Mouse (Mus musculus) embryonic facial prominence, embryonic 13.5 days (tissue): ENCODE data around the gene Timm8a2. TPM values are rescaled to one million over a fixed set of nuclear protein-coding genes. Genes with fewer than 3 reads are reported as not detected.
"Not testable (repeated sequence)": the region's sequence is repeated elsewhere in the genome, so short reads cannot be mapped to it uniquely, and the experiment has no call there.

Experiments
- ATAC-seq: fragments of 200-750 bp; cut with Nextera tagmentation; 2 replicates; pipeline ENCODE4 v1.8.0; 2017; ENCODE audit warnings: low read depth; ENCODE audit not compliant: insufficient number of reproducible peaks, insufficient read depth, low FRiP score, low TSS enrichment
- H3K27ac ChIP-seq: fragments of 300-500 bp; sonication (generic); 2 replicates; pipeline ENCODE4 v1.5.1; 2015; ENCODE audit warnings: moderate library complexity, mild to moderate bottlenecking, inconsistent platforms
- H3K27me3 ChIP-seq: fragments of 300-500 bp; sonication (generic); 2 replicates; pipeline ENCODE4 v1.6.1; 2015; ENCODE audit warnings: mild to moderate bottlenecking, inconsistent platforms
- H3K36me3 ChIP-seq: fragments of 300-500 bp; sonication (generic); 2 replicates; pipeline ENCODE4 v1.6.1; 2015; ENCODE audit warnings: mild to moderate bottlenecking, inconsistent platforms
- H3K4me1 ChIP-seq: fragments of 300-500 bp; sonication (generic); 2 replicates; pipeline ENCODE4 v1.6.1; 2015; ENCODE audit warnings: inconsistent platforms
- H3K4me2 ChIP-seq: fragments of 300-500 bp; sonication (generic); 2 replicates; pipeline ENCODE4 v1.6.1; 2015; ENCODE audit warnings: moderate library complexity, mild to moderate bottlenecking, inconsistent platforms
- H3K4me3 ChIP-seq: fragments of 300-500 bp; sonication (generic); 2 replicates; pipeline ENCODE4 v1.5.1; 2015; ENCODE audit warnings: mild to moderate bottlenecking, inconsistent platforms
- H3K9ac ChIP-seq: fragments of 300-500 bp; sonication (generic); 2 replicates; pipeline ENCODE4 v1.6.1; 2015; ENCODE audit warnings: mild to moderate bottlenecking, inconsistent platforms
- H3K9me3 ChIP-seq: fragments of 300-500 bp; sonication (generic); 2 replicates; pipeline ENCODE4 v1.6.1; 2016; ENCODE audit warnings: inconsistent platforms
- WGBS: fragments of 180-500 bp; shearing (Covaris S2); methylation state at CpG from one replicate; pipeline ENCODE4 v1.1.7; 2015; ENCODE audit warnings: mixed read lengths; 5-methylcytosine and 5-hydroxymethylcytosine counted together
- polyA plus RNA-seq: library from polyadenylated mRNA; unstranded; fragments of >200 nt; fragmentation: Nextera tagmentation; extraction: Ambion mirVana; gene quantifications from 2 replicates; pipeline ENCODE4 v1.2.1, GENCODE M21; 2015

Gene Timm8a2
- polyA plus RNA-seq, 1 experiment from 2014 or later, result not detected

DNA sequence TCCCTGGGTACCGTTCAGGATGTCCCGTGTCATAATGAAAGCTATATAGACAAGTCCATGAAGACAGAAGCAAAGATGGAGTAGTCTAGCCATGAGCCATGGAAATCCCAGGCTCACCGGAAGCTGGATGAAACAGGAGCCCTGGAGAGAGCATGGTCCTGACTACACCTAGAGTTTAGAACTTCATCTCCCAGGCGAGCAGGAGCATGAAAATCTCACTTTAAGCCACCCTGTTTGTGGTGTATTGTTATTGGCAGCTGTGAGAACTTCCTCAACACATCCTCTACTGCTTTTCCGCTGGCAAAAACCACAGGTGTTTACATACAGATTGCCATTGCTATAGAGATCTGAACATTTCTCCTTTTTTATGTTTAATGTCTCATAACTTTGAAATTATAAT, 29.1 kb downstream of the Timm8a2 start:
- H3K27me3 ChIP-seq, result no peaks in the 10 kb centered on the region
- no peaks in the 10 kb centered on the region for H3K36me3 ChIP-seq
- H3K4me2 ChIP-seq, result no peak overlapping the region
- no peaks in the 10 kb centered on the region for H3K9me3 ChIP-seq
- WGBS, result 81% methylated on average over 5 of the region's 5 CpGs
- no peaks in the 10 kb centered on the region for H3K4me1 ChIP-seq
- H3K4me3 ChIP-seq, result no peak overlapping the region
- no peak overlapping the region for H3K27ac ChIP-seq
- no peak for ATAC-seq
- H3K9ac ChIP-seq, result no peak overlapping the region

DNA sequence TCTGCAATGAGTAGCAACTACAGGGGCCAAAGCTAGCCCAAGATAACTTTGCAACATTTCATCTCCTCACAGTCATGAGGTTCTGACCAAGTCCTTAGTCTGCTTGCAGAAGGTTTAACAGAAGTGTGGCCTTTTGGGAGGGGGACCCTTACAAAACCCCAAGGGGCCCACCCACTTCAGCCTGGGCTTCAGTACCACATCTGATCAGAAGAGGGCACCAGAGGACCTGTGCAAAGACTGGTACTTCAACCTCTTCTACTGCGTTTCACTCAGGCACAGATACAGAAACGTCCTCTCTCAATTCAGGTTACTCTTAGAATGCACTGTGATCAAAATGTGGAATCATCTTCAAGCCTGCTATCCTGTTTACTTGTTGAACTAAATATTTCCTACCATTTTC, 30.0 kb downstream of the Timm8a2 start:
- Histone ChIP-seq H3K27me3 (no peaks in the 10 kb centered on the region), H3K4me1 (no peaks in the 10 kb centered on the region), H3K4me3 (no peak overlapping the region), H3K4me2 (no peak overlapping the region), H3K27ac (no peak overlapping the region), H3K36me3 (no peaks in the 10 kb centered on the region), H3K9me3 (no peaks in the 10 kb centered on the region), H3K9ac (no peak overlapping the region)
- 3% methylated on average over 2 of the region's 2 CpGs for WGBS
- ATAC-seq, result no peak

DNA sequence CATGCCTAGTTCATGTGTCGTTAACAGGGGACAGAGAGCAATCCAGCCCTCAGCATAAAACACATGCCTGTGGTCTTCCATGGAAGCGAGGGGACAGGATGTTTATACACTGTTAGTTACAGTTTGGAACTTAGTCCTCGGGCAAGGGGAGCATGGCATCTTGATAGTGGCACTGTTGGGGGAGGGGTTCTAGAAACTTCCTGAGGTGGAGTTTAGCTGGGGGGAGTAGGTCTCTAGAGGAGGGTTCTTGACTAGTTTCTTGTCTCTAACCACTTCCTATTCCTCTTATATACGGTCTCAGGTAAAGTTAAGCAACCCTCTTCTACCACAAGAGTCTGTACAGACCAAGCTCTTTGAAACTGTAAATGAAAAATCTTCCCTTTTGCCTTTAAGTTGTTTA, 31.8 kb downstream of the Timm8a2 start:
- no peak for ATAC-seq
- H3K4me2 ChIP-seq, result no peak overlapping the region
- H3K27me3 ChIP-seq, result no peaks in the 10 kb centered on the region
- H3K9me3 ChIP-seq, result no peaks in the 10 kb centered on the region
- no peak overlapping the region for H3K27ac ChIP-seq
- H3K4me3 ChIP-seq, result no peak overlapping the region
- no peak overlapping the region for H3K9ac ChIP-seq
- H3K36me3 ChIP-seq, result no peaks in the 10 kb centered on the region
- WGBS, result 55% methylated on average over 4 of the region's 4 CpGs
- H3K4me1 ChIP-seq, result no peaks in the 10 kb centered on the region

DNA sequence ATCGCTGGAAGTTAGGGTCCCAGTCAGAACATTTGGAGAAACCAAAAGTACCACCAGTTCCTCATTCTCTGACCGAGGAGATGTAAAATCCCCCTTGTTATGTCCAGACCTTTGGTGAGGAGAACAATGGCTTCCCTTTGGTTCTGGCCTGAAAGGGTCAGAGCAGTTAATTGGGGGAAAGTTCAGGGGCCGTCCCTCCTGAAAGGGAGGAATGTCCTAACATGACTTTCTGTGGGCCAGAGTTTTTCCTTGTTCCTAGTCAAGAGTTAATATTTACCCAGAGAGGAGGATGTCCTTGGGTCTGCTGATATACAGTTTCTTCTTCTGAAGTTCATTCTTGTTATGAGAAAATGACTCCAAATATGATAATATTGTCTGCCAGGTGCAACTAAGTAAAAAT, 33.6 kb downstream of the Timm8a2 start:
- H3K27me3 ChIP-seq, H3K4me3 ChIP-seq, H3K4me1 ChIP-seq, H3K9me3 ChIP-seq, H3K27ac ChIP-seq, H3K36me3 ChIP-seq, ATAC-seq, H3K4me2 ChIP-seq, H3K9ac ChIP-seq: not testable (repeated sequence)
- 39% methylated on average over 3 of the region's 3 CpGs for WGBS

DNA sequence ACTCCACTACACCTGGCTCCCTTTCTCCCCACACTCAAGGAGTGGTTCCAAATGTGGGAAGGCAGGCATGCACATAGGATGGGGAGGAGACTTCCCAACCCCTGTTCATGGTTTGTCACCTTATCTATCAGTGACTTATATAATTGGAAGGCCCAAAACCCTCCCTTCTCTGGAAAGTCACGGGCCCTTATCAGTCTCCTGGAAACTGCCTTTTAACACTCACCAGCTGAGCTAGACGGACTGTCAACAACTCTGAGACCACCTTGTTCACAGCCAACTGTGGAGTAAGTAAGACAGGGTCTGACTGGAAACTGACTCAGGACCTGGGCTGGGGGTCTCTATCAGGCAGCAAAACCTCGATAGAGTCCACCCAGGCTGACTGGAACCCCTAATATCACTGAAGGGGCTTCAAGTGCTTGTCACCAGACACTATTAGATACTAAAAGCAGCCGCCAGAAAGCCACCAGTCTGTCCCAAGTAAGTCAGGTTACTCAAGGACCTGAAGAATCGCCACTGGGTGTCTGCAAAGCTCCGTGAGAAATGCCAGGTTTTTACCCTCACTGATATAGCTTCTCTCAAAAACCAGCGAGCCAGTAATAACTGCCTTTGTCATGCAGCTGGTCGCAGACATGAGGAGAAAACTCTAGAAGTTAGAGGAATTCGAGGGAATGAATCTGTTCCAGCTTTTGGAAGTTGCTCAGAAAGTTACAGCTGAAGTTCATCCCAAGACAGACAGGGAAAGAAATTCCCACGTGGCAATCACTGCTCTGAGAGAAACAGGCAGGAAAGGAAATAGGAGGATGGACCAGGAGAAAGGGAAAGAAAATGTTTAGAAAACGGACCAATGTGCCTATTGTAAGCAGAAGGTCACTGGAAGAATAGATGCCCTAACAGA, 34.6 kb downstream of the Timm8a2 start:
- no peak overlapping the region for H3K4me3 ChIP-seq
- H3K9ac ChIP-seq, result no peak overlapping the region
- H3K4me2 ChIP-seq, result no peak overlapping the region
- no peaks in the 10 kb centered on the region for H3K4me1 ChIP-seq
- no peak overlapping the region for H3K27ac ChIP-seq
- 59% methylated on average over 11 of the region's 11 CpGs for WGBS
- no peaks in the 10 kb centered on the region for H3K27me3 ChIP-seq
- ATAC-seq, result no peak
- no peaks in the 10 kb centered on the region for H3K9me3 ChIP-seq
- H3K36me3 ChIP-seq, result no peaks in the 10 kb centered on the region

DNA sequence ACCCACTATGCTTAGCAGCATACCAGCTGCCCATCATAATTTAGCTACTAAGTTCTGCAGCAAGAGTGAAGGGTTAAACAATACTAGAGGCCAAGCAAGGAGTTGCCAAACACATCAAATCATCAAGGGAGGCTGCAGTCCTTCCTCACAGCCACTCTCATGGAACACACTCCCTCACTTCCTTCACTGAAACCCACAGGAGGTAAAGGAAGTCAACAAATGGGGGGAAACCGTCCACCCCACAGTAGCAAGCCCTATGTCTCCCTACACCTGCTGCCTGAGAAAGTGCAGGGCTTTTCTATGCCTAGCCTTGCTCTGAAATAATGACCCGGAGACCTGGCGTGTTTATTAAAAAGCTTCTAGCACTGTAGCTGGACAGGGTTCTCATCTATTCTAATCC, 35.5 kb downstream of the Timm8a2 start:
- Histone ChIP-seq H3K4me3 (no peak overlapping the region), H3K9me3 (no peaks in the 10 kb centered on the region), H3K4me1 (no peaks in the 10 kb centered on the region), H3K4me2 (no peak overlapping the region), H3K27me3 (no peaks in the 10 kb centered on the region), H3K36me3 (no peaks in the 10 kb centered on the region), H3K9ac (no peak overlapping the region), H3K27ac (no peak overlapping the region)
- 78% methylated on average over 3 of the region's 3 CpGs for WGBS
- ATAC-seq, result no peak

DNA sequence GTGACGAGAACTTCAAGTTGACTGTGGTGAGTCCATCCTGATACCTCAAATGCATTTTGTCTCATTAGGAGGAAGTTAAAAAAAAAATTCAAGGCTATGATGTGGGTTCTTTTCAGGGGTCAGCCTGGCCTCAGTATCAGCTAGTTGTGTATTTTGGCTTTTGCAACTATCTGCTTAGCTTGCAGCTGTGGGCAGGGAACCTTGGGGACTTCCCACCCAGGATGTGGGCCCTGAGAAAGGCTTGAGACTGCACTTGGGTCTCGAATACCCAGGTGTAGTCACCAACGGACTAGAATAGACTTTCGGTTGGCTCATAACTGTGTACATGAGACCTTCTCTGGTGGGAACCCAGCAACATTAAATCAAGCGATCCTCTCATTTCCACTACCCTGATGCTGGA, 38.9 kb downstream of the Timm8a2 start:
- no peak overlapping the region for H3K9ac ChIP-seq
- no peaks in the 10 kb centered on the region for H3K27me3 ChIP-seq
- no peaks in the 10 kb centered on the region for H3K4me1 ChIP-seq
- 89% methylated on average over 5 of the region's 5 CpGs for WGBS
- no peak for ATAC-seq
- H3K4me3 ChIP-seq, result no peak overlapping the region
- H3K9me3 ChIP-seq, result no peaks in the 10 kb centered on the region
- H3K27ac ChIP-seq, result no peak overlapping the region
- H3K36me3 ChIP-seq, result no peaks in the 10 kb centered on the region
- no peak overlapping the region for H3K4me2 ChIP-seq

DNA sequence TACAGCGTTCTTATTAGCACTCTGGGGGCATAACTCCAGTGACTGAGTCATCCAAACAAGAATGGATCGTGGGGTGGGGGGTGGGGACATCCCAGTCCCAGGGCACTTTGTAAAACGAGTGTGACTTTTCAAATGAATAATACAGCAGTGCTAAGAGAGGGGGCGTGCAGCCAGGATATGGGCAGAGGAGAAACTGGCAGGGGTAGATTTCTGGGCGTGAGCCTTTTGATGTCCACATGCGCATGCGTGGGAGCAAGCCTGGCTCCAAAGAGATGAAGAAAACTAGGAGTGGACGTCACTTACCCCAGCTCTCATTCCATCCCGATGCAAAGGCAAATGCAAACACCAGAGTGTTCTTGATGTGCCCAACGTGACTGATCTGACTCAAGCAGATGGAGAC, 39.9 kb downstream of the Timm8a2 start:
- Histone ChIP-seq H3K36me3 (no peaks in the 10 kb centered on the region), H3K9ac (no peak overlapping the region), H3K27ac (no peak overlapping the region), H3K27me3 (no peaks in the 10 kb centered on the region), H3K4me3 (no peak overlapping the region), H3K4me2 (no peak overlapping the region), H3K9me3 (no peaks in the 10 kb centered on the region), H3K4me1 (no peaks in the 10 kb centered on the region)
- no peak for ATAC-seq
- 79% methylated on average over 10 of the region's 10 CpGs for WGBS

DNA sequence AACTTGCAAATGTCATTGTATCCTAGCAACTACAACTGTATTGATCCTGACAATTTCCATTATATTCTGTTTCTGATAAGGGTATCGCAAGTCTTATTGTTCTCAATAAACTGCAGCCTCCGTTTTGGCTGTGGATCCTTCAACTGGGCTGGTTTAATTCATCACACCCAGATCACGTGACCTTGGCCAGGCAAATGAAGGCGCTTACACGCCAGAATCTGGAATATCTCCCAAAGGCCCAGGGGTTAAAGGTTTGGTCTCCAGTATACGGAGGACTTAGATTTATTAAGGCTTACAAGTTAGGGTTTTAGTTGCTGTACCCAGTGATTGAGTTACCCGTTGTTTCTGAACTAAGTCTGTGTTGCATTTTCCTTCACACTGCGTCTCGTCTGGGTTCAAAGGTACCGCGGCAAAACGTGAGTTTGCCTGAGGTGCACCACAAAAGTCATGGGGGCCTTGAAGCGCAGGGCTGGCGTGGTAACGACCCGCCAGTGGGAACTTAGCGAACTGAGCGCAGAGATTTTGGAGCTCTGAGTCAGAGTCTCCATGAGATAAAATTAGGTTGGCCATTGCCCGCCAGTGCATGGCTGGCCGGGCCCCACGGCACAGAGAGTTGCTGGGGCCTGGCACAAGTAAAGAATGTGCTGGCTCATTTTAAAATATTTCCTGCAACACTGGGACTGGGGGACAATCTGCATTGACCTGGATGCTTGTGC, 41.2 kb downstream of the Timm8a2 start:
- no peaks in the 10 kb centered on the region for H3K4me1 ChIP-seq
- 81% methylated on average over 21 of the region's 21 CpGs for WGBS
- no peak overlapping the region for H3K9ac ChIP-seq
- H3K4me2 ChIP-seq, result no peak overlapping the region
- no peak overlapping the region for H3K4me3 ChIP-seq
- no peak for ATAC-seq
- H3K36me3 ChIP-seq, result no peaks in the 10 kb centered on the region
- no peak overlapping the region for H3K27ac ChIP-seq
- no peaks in the 10 kb centered on the region for H3K27me3 ChIP-seq
- no peaks in the 10 kb centered on the region for H3K9me3 ChIP-seq

DNA sequence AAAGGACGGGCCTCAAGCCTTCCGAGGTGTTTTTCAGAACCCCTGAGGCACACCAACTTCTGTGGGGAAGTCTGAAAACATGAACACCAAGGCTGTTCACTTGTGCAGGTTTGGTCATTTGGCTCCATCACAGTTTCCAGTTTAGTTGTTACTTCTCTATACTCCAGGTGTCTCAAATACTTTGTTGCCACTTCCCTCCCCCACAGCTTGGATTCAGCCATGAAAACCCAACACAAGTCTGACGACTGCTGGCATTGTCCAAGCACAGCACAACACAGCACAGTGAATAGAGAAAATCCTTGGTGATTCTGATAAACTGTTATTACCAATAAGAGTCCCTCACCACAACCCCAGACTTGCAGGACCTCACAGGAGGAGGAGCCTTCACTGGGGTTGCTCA, 42.5 kb downstream of the Timm8a2 start:
- 71% methylated on average over 3 of the region's 3 CpGs for WGBS
- Histone ChIP-seq H3K4me2 (no peak overlapping the region), H3K27ac (no peak overlapping the region), H3K4me1 (no peaks in the 10 kb centered on the region), H3K9me3 (no peaks in the 10 kb centered on the region), H3K27me3 (no peaks in the 10 kb centered on the region), H3K36me3 (no peaks in the 10 kb centered on the region), H3K4me3 (no peak overlapping the region), H3K9ac (no peak overlapping the region)
- ATAC-seq, result no peak

DNA sequence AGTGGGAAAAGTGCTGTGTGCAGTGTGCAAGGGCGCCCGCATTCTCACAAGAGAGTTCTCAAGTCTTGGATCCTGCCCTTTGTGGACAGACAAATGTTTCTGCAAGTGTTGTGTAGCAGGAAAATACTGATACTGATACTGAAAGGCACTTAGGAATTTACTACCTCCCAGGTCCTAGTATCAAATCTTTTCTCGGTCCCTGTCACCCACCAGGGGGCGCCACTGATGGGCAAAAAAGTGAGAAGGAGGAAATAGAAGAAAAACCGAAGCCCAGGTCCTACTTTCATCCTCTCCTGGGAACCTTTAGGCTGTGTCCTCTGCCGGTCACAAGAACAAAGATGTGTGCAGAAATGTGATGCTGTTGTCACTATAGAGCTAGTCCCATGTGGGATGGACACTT, 45.0 kb downstream of the Timm8a2 start:
- H3K4me2 ChIP-seq, result no peak overlapping the region
- WGBS, result 41% methylated on average over 6 of the region's 6 CpGs
- no peaks in the 10 kb centered on the region for H3K27me3 ChIP-seq

DNA sequence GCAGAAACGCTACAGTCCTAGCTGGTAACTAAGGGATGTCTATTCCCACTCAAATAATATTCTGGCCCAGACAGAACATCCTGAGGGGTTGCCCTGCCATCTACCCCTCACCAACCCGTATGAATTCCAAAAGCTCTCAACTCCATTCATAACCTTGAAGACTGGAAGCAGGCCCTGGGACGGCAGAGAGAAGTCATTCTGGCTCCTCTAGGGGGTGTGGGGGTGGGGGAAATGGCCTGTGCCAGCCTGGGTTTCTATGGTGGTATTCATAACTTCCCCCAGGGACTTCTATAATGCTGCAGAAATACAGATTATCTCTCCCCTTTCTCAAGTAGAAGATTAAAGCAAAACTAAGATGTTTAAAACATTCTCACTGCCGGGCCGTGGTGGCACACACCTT, 45.4 kb downstream of the Timm8a2 start:
- Histone ChIP-seq H3K36me3 (no peaks in the 10 kb centered on the region), H3K9ac (no peak overlapping the region), H3K4me2 (no peak overlapping the region), H3K27ac (no peak overlapping the region), H3K4me3 (no peak overlapping the region), H3K27me3 (no peaks in the 10 kb centered on the region), H3K4me1 (no peaks in the 10 kb centered on the region), H3K9me3 (no peaks in the 10 kb centered on the region)
- ATAC-seq, result no peak
- 80% methylated on average over 5 of the region's 5 CpGs for WGBS

More for the DNA sequence above, 45.0 kb downstream of the Timm8a2 start:
- no peaks in the 10 kb centered on the region for H3K36me3 ChIP-seq
- H3K4me3 ChIP-seq, result no peak overlapping the region
- H3K4me1 ChIP-seq, result no peaks in the 10 kb centered on the region
- H3K9ac ChIP-seq, result no peak overlapping the region
- no peak overlapping the region for H3K27ac ChIP-seq
- no peak for ATAC-seq
- H3K9me3 ChIP-seq, result no peaks in the 10 kb centered on the region
